Mouse (Mus musculus): Measurements from ENCODE around the gene Usf1.

Usf1 gene

GRCm38 (mm10) chr1:171452923-171453322 is 41.8 kb downstream of the Usf1 start:
- no peak for DNase-seq (ENCODE audit: low spot score in 2 of 2)

GRCm38 (mm10) chr1:171454926-171455325 is 43.8 kb downstream of the Usf1 start:
- no peak for DNase-seq (ENCODE audit: low spot score in 2 of 2)

- no peak for DNase-seq (ENCODE audit: low spot score in 2 of 2)
These were observed 46.5 kb downstream of the Usf1 start for GRCm38 (mm10) chr1:171457568-171457967.

GRCm38 (mm10) chr1:171459791-171460190 is 48.7 kb downstream of the Usf1 start:
- no peak for DNase-seq (ENCODE audit: low spot score in 2 of 2)

GRCm38 (mm10) chr1:171460551-171461503 is 49.7 kb downstream of the Usf1 start:
- no peak for DNase-seq (ENCODE audit: low spot score in 2 of 2)

GRCm38 (mm10) chr1:171463133-171463532 is 52.0 kb downstream of the Usf1 start:
- no peak for DNase-seq (ENCODE audit: low spot score in 2 of 2)

GRCm38 (mm10) chr1:171465749-171466412 is 54.8 kb downstream of the Usf1 start:
- no peak for DNase-seq (ENCODE audit: low spot score in 2 of 2)

GRCm38 (mm10) chr1:171466565-171466964 is 55.5 kb downstream of the Usf1 start:
- no peak for DNase-seq (ENCODE audit: low spot score in 2 of 2)

Measured in spleen, postnatal 14 days (tissue).